Mouse (Mus musculus): ENCODE measurements at regions not wholly inside any gene's neighbourhood (a gene's known extent, or its start where the extent isn't known, plus 50 kb on each side); places are given as distances from the start of the nearest gene placed in this dataset.
A peak's percentile ranks its signal among the peaks of the same experiment; 100 is the strongest.

- no peak overlapping the region for H3K4me2 ChIP-seq (ENCODE audit: low read depth, low read length)
- no peaks in the 10 kb centered on the region for H3K4me1 ChIP-seq (ENCODE audit: insufficient read depth)
- no peak for DNase-seq
- no peaks in the 10 kb centered on the region for H3K27me3 ChIP-seq (ENCODE audit: insufficient read depth, low read length)
- ATAC-seq: no peak
- H3K9ac ChIP-seq (replicated peaks): no peak overlapping the region
- H3K36me3 ChIP-seq (replicated peaks; ENCODE audit: insufficient read depth, low read length): no peaks in the 10 kb centered on the region
- no peak overlapping the region for H3K4me3 ChIP-seq (ENCODE audit: low read depth, low read length)
- no peak overlapping the region for H3K27ac ChIP-seq (ENCODE audit: low read depth)
- WGBS (ENCODE audit: insufficient replicate concordance): 78% methylated on average over 9 of the region's 9 CpGs
- TF ChIP-seq CTCF (IDR thresholded peaks at IDR 0.05; ENCODE audit: low read depth): no peak
- no peak for TF ChIP-seq EP300 (IDR thresholded peaks at IDR 0.05; ENCODE audit: low read depth)
- H3K9me3 ChIP-seq (ENCODE audit: low read length): no peaks in the 10 kb centered on the region
These were observed 55.4 kb upstream of the Cast start for GRCm38 (mm10) chr13:74864000-74864399.

GRCm38 (mm10) chr13:74861373-74861970 is 52.9 kb upstream of the Cast start:
- H3K27ac ChIP-seq (ENCODE audit: low read depth): no peak overlapping the region
- no peak for DNase-seq
- WGBS (ENCODE audit: insufficient replicate concordance): 4% methylated on average over 1 of the region's 1 CpGs

More at GRCm38 (mm10) chr13:74861373-74861970, 52.9 kb upstream of the Cast start:
- H3K9ac ChIP-seq (replicated peaks): no peak overlapping the region
- peak; percentile 56 for TF ChIP-seq CTCF (IDR thresholded peaks at IDR 0.05; ENCODE audit: low read depth)
- no peak for TF ChIP-seq EP300 (IDR thresholded peaks at IDR 0.05; ENCODE audit: low read depth)
- no peak for ATAC-seq
- no peaks in the 10 kb centered on the region for H3K27me3 ChIP-seq (ENCODE audit: insufficient read depth, low read length)
- no peaks in the 10 kb centered on the region for H3K9me3 ChIP-seq (ENCODE audit: low read length)
- no peak overlapping the region for H3K4me2 ChIP-seq (ENCODE audit: low read depth, low read length)
- no peaks in the 10 kb centered on the region for H3K4me1 ChIP-seq (ENCODE audit: insufficient read depth)
- H3K4me3 ChIP-seq (ENCODE audit: low read depth, low read length): no peak overlapping the region
- H3K36me3 ChIP-seq (replicated peaks; ENCODE audit: insufficient read depth, low read length): no peaks in the 10 kb centered on the region

Data from liver, postnatal 0 days (tissue).